Mouse (Mus musculus) cerebellum, adult 8-10 months (tissue): ENCODE data around the gene Nploc4.
A peak's percentile ranks its signal among the peaks of the same experiment; 100 is the strongest.

Source experiments
- DNase-seq: peaks from one replicate; pipeline ENCODE4 v3.0.0; 2022

Nploc4 gene

DNA sequence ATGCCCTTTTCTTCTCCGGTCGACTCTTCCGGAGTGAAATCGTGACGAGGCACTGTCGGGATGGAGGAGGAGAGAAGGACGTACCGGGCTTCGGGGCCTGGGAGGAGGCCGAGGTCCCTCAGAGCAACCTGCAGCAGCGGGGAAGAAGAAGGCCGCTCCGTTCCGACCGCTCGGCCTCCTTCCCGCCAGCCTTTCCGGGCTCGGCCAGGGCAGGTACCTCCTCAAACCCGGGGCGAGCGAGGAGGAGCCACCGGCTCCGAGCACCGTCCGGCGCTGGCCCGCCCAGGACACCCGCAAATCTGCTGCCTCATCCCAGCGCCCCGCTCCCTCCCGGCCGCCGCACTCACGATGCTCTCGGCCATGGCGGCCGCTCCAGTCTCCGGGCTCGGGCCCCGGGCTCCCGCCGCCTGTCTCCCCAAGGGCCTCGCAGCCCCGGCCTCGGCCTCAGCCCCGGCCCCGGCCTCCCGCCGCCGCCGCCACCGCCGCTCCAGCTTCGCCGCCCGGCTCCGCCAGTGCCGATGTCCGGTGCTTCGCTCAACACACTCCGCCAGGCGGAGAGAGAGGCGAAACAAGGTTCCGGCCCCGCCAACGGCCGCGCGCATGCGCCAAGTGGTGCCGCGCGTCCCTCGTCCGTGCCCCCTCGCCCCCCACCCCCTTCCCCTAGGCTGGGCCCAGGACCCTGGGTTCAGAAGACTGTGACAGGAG is at the start of gene Nploc4:
TSS of gene Nploc4 (minus strand) at position 557 of the 705 bp plus-strand sequence.
- peak; percentile 89 for DNase-seq

DNA sequence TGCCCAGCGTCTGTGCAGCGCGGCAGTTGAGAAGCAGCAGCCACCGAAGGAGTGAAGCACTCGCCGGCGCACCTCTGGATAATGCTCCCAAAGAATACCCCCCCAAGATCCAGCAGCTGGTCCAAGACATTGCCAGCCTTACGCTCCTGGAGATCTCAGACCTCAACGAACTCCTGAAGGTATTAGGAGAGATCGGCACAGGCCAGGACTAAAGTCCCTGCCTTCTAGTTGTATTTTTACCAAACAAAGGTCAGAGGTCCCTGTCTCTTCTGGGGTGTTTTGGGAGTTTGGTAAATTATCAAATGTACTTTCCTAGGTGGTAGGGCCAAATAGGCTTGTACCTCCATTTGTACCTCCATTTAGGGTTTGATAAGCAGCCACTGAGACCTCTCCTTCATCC is 47.7 kb upstream of the Nploc4 start:
- no peak for DNase-seq

- peak; percentile 84 for DNase-seq
These were observed 46.9 kb upstream of the Nploc4 start, which contains the start of gene Mrpl12 for GRCm38 (mm10) chr11:120484265-120484981. TSS of gene Mrpl12 (plus strand) at chr11:120484613.

GRCm38 (mm10) chr11:120483448-120483934 is 46.0 kb upstream of the Nploc4 start:
- no peak for DNase-seq

GRCm38 (mm10) chr11:120472052-120472451 is 34.5 kb upstream of the Nploc4 start:
- no peak for DNase-seq

GRCm38 (mm10) chr11:120467736-120468092 is 30.2 kb upstream of the Nploc4 start:
- DNase-seq, result no peak

GRCm38 (mm10) chr11:120467051-120467735 is 29.7 kb upstream of the Nploc4 start, which contains the start of gene Arl16:
TSS of gene Arl16 (minus strand) at chr11:120467607.
- DNase-seq, result peak; percentile 88

GRCm38 (mm10) chr11:120465521-120465920 is 28.0 kb upstream of the Nploc4 start:
- no peak for DNase-seq

DNA sequence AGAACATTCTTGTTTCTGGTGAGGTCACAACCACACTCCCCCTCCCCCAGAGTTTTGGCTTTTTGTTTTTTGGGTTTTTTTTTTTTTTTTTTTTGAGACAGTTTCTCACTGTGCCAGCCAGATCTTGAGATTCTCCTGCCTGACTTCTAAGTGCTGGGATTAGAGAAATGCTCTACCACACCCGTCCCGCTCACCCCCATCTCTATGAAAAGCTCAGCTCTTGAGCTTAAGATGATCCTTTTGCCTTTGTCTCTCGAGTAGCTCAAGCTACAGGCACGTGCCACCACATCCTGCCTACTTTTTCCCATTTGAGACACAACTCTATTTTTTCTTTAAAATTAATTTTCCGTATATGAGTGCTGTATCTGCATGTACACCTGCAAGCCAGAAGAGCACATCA is 26.9 kb upstream of the Nploc4 start:
- no peak for DNase-seq

- DNase-seq, result no peak
These were observed 26.0 kb upstream of the Nploc4 start for GRCm38 (mm10) chr11:120463536-120463935.

- no peak for DNase-seq
These were observed 21.5 kb upstream of the Nploc4 start for GRCm38 (mm10) chr11:120458847-120459597.

DNA sequence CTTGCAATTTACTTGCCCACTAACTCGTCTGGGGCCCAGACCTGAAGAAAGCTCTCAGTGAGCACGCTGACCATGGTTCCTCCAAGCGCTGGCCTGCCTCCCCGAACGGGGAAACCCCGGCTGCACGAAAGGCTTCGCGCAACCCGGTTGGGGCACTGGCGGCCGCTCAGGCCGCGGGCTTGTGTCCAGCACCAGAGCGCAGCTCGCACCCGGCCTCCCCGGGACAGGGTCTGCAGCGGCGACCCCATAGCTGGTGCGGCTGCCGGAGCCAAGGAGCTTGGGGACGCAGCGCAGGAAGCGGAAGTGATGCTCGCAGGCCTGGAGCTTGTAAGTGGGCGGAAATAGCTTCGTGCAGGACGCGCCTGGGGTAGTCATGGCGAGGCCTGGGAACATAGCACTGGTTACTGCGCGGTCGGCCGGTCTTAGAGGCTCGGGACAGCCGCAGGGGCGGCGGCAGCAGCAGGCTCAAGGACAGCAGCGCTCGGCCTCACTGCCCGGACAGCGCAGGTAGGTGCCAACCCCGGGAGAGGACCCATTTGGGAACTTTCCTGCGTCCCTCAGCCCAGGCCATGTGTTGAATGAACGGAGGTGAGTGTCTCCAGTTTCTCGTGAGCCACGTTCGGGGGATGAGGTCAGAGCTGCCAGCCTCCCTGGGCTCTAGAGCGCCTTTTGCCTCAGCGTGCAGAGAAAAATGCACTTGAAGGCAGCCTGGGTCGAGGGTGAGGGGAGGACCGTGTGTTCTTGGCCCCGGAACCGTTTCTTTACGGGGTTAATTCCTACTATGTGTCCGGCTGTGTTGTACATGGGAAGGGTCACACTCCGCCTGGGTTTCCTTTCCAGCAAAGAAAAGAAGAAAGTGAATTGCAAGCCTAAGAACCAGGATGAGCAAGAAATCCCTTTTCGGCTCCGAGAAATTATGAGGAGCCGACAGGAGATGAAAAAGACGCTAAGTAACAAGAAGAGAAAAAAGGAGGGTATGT is 20.6 kb upstream of the Nploc4 start, which contains the start of the genes Oxld1 and Ccdc137:
TSS of gene Oxld1 (minus strand) at position 297 of the 980 bp plus-strand sequence.
TSS of gene Ccdc137 (plus strand) at position 344 of the 980 bp plus-strand sequence.
- peak; percentile 71 for DNase-seq

GRCm38 (mm10) chr11:120457370-120457769 is 19.9 kb upstream of the Nploc4 start:
- no peak for DNase-seq

- no peak for DNase-seq
These were observed 17.9 kb upstream of the Nploc4 start for GRCm38 (mm10) chr11:120455413-120455812.

DNA sequence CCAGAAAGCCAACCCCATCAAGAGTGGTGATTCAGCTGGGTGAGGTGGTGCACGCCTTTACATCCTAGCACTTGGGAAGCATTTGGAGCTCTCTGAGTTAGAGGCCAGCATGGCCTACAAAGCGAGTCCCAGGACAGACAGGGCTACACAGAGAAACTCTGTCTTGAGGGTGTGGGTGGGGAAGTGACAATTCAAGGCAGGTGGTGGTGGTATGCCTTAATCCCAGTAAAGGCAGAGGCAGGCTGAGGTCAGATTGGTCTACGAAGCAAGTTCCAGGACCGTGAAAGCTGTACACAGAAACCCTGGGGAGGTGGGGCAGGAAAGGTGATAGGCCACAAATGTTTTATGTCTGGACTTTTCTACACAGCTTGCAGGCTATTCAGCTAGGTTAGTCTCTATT is 17.5 kb upstream of the Nploc4 start:
- DNase-seq, result no peak

- DNase-seq, result no peak
These were observed 15.8 kb upstream of the Nploc4 start, which contains the start of gene Pde6g for GRCm38 (mm10) chr11:120453306-120453705. TSS of gene Pde6g (minus strand) at chr11:120453500.

DNA sequence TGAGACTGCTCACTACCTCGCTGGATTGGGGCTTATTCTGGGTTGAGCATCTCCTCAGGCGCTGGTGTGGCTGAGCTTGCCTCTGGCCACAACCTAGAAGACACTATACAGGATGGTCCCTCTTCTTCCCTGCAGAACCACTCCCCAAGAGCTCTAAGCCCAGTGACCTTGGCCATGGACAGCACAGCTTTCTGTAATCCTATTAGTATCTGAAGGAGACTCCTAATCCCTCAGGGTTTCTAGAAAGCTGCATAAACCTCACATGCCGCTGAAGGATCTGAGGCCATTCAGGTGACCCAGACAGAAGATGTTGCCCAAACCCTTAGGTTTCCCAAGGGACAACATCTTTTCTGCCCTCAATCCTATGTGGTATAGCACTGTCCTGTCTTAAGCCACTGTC is 14.7 kb upstream of the Nploc4 start:
- DNase-seq, result no peak

- no peak for DNase-seq
These were observed 9.7 kb upstream of the Nploc4 start for GRCm38 (mm10) chr11:120447179-120447578.

GRCm38 (mm10) chr11:120445475-120445874 is 8.0 kb upstream of the Nploc4 start:
- DNase-seq, result no peak

DNA sequence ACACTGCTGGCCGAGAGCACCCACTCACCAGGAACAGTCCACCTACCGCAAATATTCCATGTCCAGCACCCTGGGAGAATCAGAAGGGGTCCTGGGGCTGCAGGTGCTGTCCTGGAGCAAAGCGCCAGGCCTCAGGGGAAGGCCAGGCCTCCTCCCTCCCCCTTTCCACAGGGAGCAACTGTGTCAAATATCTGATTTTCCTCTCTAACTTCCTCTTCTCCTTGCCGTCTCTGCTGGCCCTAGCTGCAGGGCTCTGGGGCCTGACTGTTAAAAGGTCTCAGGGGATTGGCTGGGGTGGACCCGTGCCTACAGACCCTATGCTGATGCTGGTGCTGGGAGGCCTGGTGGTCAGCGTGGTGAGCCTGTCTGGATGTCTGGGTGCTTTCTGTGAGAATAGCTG is 6.6 kb upstream of the Nploc4 start:
- DNase-seq, result no peak

GRCm38 (mm10) chr11:120442765-120443280 is 5.3 kb upstream of the Nploc4 start:
- DNase-seq, result no peak
